Mouse (Mus musculus): ENCODE data around the gene Pip4k2b. TPM values are rescaled to one million over a fixed set of nuclear protein-coding genes. Genes with fewer than 3 reads are reported as not detected.
"Not testable (repeated sequence)": the region's sequence is repeated elsewhere in the genome, so short reads cannot be mapped to it uniquely, and the experiment has no call there.

The Pip4k2b gene
- polyA plus RNA-seq, 1 experiment from 2014 or later, result 1.1 TPM

DNA sequence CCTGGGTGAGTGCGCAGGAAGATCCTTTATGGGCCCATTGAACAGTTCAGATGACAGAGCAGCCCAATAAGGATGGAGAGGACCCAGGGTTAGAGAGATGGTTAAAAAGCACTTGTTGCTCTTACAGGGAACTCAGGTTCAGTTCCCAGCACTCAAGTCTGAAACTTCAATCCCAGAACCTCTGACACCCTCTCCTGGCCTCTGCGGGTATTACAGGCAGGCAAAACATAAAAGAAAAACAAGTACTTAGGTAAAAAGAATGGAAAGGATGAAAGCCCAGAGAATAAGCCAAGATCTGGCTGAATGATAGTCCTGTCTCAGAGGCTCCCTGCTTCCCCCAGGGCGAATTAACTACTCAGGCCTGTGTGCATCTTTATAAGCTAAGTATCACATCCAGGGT is 5.3 kb downstream of the Pip4k2b start:
- Histone ChIP-seq H3K27me3 (ENCODE audit: control insufficient read depth, insufficient read depth, low read length) (no peaks in the 10 kb centered on the region), H3K4me1 (ENCODE audit: control insufficient read depth in 2 of 2, insufficient read depth in 2 of 2, low read length in 2 of 2) (peaks cover 12 to 17% of the 10 kb centered on the region in 2 experiments), H3K27ac (replicated peaks in 1 of 2; ENCODE audit: control insufficient read depth in 1 of 2, insufficient read depth in 1 of 2, low read depth in 2 of 2, low read length in 2 of 2) (no peak overlapping the region), H3K9ac (ENCODE audit: low read length) (no peak overlapping the region), H3K4me3 (ENCODE audit: control insufficient read depth in 1 of 2, insufficient read depth in 1 of 2, low read depth in 1 of 2, low read length in 2 of 2) (no peak overlapping the region), H3K36me3 (ENCODE audit: control insufficient read depth, insufficient read depth, low read length) (no peaks in the 10 kb centered on the region), H3K9me3 (ENCODE audit: control insufficient read depth, low read length) (no peaks in the 10 kb centered on the region), H3K4me2 (ENCODE audit: low read length) (no peak overlapping the region)
- WGBS, result 90% methylated on average over 3 of the region's 3 CpGs
- ATAC-seq (ENCODE audit: insufficient number of reproducible peaks, insufficient read depth, low FRiP score, low read depth), result no peak

DNA sequence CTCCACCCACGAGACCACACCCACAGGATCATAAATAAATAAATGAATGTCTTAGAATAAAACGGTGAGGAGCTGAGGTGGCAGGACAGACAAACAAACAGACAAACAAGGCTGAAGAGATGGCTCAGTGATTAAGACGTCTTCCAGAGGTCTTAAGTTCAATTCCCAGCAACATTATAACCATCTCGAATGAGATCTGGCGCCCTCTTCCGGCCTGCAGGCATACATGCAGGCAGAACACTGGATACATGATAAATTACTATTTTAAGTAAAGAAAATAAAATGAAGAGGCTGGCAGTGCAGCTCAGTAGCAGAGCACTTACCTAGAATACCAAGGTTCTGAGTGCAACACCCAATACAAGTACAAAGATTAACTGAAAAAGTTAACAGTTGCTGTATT is 5.8 kb downstream of the Pip4k2b start:
- ATAC-seq (ENCODE audit: insufficient number of reproducible peaks, insufficient read depth, low FRiP score, low read depth), result no peak
- H3K4me2 ChIP-seq (ENCODE audit: low read length), result no peak overlapping the region
- 63% methylated on average over 6 of the region's 6 CpGs for WGBS
- no peak overlapping the region for H3K27ac ChIP-seq (replicated peaks in 1 of 2; ENCODE audit: control insufficient read depth in 1 of 2, insufficient read depth in 1 of 2, low read depth in 2 of 2, low read length in 2 of 2)
- H3K36me3 ChIP-seq (ENCODE audit: control insufficient read depth, insufficient read depth, low read length), result no peaks in the 10 kb centered on the region
- H3K4me3 ChIP-seq (ENCODE audit: control insufficient read depth in 1 of 2, insufficient read depth in 1 of 2, low read depth in 1 of 2, low read length in 2 of 2), result no peak overlapping the region
- H3K9me3 ChIP-seq (ENCODE audit: control insufficient read depth, low read length), result no peaks in the 10 kb centered on the region
- no peak overlapping the region for H3K9ac ChIP-seq (ENCODE audit: low read length)
- peaks cover 12 to 15% of the 10 kb centered on the region in 2 experiments for H3K4me1 ChIP-seq (ENCODE audit: control insufficient read depth in 2 of 2, insufficient read depth in 2 of 2, low read length in 2 of 2)
- no peaks in the 10 kb centered on the region for H3K27me3 ChIP-seq (ENCODE audit: control insufficient read depth, insufficient read depth, low read length)

DNA sequence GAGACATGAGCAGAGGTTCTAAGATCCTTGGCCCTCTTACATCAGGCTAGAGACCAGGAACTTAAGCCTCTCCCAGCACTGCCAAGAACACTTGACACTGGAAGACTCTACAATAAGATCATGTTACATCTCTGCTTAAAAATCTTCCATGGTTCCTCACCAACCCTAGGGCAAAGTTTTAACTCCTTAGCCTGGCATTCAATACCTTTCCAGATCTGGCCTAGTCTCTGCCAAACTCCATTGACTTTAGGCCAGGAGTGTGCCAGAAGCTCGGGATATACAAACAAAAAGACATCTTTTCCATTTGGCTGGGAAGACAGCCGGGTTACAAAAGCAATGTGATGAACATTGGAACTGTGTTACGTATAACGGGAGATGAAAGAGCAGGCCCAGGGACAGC is 6.9 kb downstream of the Pip4k2b start:
- Histone ChIP-seq H3K4me3 (ENCODE audit: control insufficient read depth in 1 of 2, insufficient read depth in 1 of 2, low read depth in 1 of 2, low read length in 2 of 2) (no peak overlapping the region), H3K36me3 (ENCODE audit: control insufficient read depth, insufficient read depth, low read length) (no peaks in the 10 kb centered on the region), H3K27me3 (ENCODE audit: control insufficient read depth, insufficient read depth, low read length) (no peaks in the 10 kb centered on the region), H3K9me3 (ENCODE audit: control insufficient read depth, low read length) (no peaks in the 10 kb centered on the region), H3K4me1 (ENCODE audit: control insufficient read depth in 2 of 2, insufficient read depth in 2 of 2, low read length in 2 of 2) (peaks cover 2 to 4% of the 10 kb centered on the region in 2 experiments; a peak in 2 of 4 replicates), H3K9ac (ENCODE audit: low read length) (no peak overlapping the region), H3K27ac (replicated peaks in 1 of 2; ENCODE audit: control insufficient read depth in 1 of 2, insufficient read depth in 1 of 2, low read depth in 2 of 2, low read length in 2 of 2) (no peak overlapping the region), H3K4me2 (ENCODE audit: low read length) (no peak overlapping the region)
- no peak for ATAC-seq (ENCODE audit: insufficient number of reproducible peaks, insufficient read depth, low FRiP score, low read depth)
- WGBS, result 74% methylated on average over 4 of the region's 4 CpGs

DNA sequence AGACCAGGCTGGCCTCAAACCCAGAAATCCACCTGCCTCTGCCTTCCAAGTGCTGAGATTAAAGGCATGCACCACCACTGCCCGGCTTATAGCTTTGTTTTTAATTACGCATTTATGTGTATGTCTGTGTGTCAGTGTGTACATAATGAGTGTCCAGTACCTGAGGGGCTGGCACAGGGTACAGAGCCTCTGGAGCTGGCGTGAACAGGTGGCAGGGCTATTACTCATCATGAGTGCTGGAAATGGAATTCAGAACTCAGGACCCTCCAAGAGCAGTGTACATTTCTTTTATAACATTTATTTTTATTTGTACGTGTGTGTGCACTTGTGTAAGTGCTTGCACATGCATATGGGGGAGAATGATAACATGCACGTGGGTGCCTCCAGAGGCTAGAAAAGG is 7.9 kb downstream of the Pip4k2b start:
- Histone ChIP-seq H3K36me3 (ENCODE audit: control insufficient read depth, insufficient read depth, low read length) (peaks cover 8% of the 10 kb centered on the region), H3K27me3 (ENCODE audit: control insufficient read depth, insufficient read depth, low read length) (no peaks in the 10 kb centered on the region), H3K9me3 (ENCODE audit: control insufficient read depth, low read length) (no peaks in the 10 kb centered on the region), H3K4me1 (ENCODE audit: control insufficient read depth in 2 of 2, insufficient read depth in 2 of 2, low read length in 2 of 2) (no peaks in the 10 kb centered on the region), H3K4me2 (ENCODE audit: low read length) (no peak overlapping the region), H3K9ac (ENCODE audit: low read length) (no peak overlapping the region), H3K27ac (replicated peaks in 1 of 2; ENCODE audit: control insufficient read depth in 1 of 2, insufficient read depth in 1 of 2, low read depth in 2 of 2, low read length in 2 of 2) (no peak overlapping the region), H3K4me3 (ENCODE audit: control insufficient read depth in 1 of 2, insufficient read depth in 1 of 2, low read depth in 1 of 2, low read length in 2 of 2) (no peak overlapping the region)
- ATAC-seq (ENCODE audit: insufficient number of reproducible peaks, insufficient read depth, low FRiP score, low read depth), result no peak
- 82% methylated on average over 5 of the region's 5 CpGs for WGBS

DNA sequence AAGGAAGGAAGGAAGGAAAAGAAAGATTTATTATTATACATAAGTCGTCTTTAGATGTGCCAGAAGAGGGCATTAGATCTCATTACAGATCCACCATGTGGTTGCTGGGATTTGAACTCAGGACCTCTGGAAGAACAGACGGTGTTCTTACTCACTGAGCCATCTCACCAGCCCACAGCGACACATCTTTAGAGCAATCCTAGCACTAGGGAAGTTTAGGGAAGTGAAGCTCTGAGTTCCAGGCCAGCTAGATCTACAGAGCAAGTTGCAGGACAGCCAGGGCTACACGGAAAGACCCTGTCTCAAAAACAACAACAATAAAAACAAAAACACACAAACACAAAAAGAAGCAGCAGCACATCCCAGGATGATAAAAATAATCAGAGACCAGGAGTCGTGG is 9.7 kb downstream of the Pip4k2b start:
- not testable (repeated sequence) for ATAC-seq (ENCODE audit: insufficient number of reproducible peaks, insufficient read depth, low FRiP score, low read depth)

DNA sequence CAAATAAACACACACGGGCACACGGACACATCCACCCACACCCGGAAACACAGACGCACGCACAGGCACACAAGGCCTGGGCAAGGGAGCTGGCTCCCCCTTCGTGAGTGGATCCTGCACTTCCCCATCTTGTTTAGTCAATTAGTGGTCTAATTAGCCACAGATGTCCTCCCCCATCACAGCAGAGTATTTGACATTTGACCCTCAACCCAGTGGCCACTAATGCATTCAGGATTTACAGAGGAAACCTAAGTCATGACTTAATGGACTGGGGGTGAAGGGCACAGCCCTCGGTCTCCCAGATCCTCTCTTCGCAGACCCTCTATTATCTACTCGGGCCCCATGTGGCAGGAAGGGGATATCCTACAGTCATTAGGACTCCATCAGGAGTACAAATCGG is 10.8 kb downstream of the Pip4k2b start:
- ATAC-seq (ENCODE audit: insufficient number of reproducible peaks, insufficient read depth, low FRiP score, low read depth), result no peak
- H3K9ac ChIP-seq (ENCODE audit: low read length), result no peak overlapping the region; the same call in 1 of the 2 replicates
- H3K27me3 ChIP-seq (ENCODE audit: control insufficient read depth, insufficient read depth, low read length), result no peaks in the 10 kb centered on the region
- H3K4me2 ChIP-seq (ENCODE audit: low read length), result no peak overlapping the region
- H3K9me3 ChIP-seq (ENCODE audit: control insufficient read depth, low read length), result no peaks in the 10 kb centered on the region
- H3K4me3 ChIP-seq (ENCODE audit: control insufficient read depth in 1 of 2, insufficient read depth in 1 of 2, low read depth in 1 of 2, low read length in 2 of 2), result no peak overlapping the region
- no peak overlapping the region for H3K27ac ChIP-seq (replicated peaks in 1 of 2; ENCODE audit: control insufficient read depth in 1 of 2, insufficient read depth in 1 of 2, low read depth in 2 of 2, low read length in 2 of 2)
- no peaks in the 10 kb centered on the region for H3K4me1 ChIP-seq (ENCODE audit: control insufficient read depth in 2 of 2, insufficient read depth in 2 of 2, low read length in 2 of 2)
- peaks cover 33% of the 10 kb centered on the region for H3K36me3 ChIP-seq (ENCODE audit: control insufficient read depth, insufficient read depth, low read length)
- 53% methylated on average over 10 of the region's 10 CpGs for WGBS

More for the DNA sequence above, 9.7 kb downstream of the Pip4k2b start:
- H3K9me3 ChIP-seq (ENCODE audit: control insufficient read depth, low read length); H3K4me3 ChIP-seq (ENCODE audit: control insufficient read depth in 1 of 2, insufficient read depth in 1 of 2, low read depth in 1 of 2, low read length in 2 of 2); H3K4me1 ChIP-seq (ENCODE audit: control insufficient read depth in 2 of 2, insufficient read depth in 2 of 2, low read length in 2 of 2); H3K9ac ChIP-seq (ENCODE audit: low read length); H3K4me2 ChIP-seq (ENCODE audit: low read length); H3K27me3 ChIP-seq (ENCODE audit: control insufficient read depth, insufficient read depth, low read length); H3K27ac ChIP-seq (replicated peaks in 1 of 2; ENCODE audit: control insufficient read depth in 1 of 2, insufficient read depth in 1 of 2, low read depth in 2 of 2, low read length in 2 of 2): not testable (repeated sequence)
- 85% methylated on average over 5 of the region's 5 CpGs for WGBS
- peaks cover 23% of the 10 kb centered on the region for H3K36me3 ChIP-seq (ENCODE audit: control insufficient read depth, insufficient read depth, low read length)

DNA sequence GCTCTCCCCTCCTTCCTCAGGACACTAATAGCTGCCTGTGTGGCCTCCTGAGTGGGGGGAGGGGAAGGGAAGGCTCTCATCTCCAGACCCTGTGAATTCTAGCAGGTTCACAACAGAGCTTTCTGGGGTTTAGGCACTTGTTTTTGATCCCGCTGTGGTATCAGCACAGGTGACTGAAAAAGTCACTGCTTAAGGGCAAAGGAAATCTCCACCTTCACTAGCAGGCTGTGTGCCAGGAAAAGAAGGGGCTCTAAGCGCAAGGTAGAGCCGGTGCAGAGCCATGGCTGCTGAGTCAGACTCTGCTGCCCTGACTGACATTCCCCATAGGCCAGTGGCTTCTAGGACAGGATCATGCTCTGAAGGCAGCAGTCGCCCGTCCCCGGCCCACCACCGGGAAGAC is 15.8 kb downstream of the Pip4k2b start:
- no peak overlapping the region for H3K27ac ChIP-seq (replicated peaks in 1 of 2; ENCODE audit: control insufficient read depth in 1 of 2, insufficient read depth in 1 of 2, low read depth in 2 of 2, low read length in 2 of 2)
- no peak overlapping the region for H3K9ac ChIP-seq (ENCODE audit: low read length)
- peaks cover 77% of the 10 kb centered on the region for H3K36me3 ChIP-seq (ENCODE audit: control insufficient read depth, insufficient read depth, low read length)
- H3K4me3 ChIP-seq (ENCODE audit: control insufficient read depth in 1 of 2, insufficient read depth in 1 of 2, low read depth in 1 of 2, low read length in 2 of 2), result no peak overlapping the region
- no peaks in the 10 kb centered on the region; a peak in 1 of 4 replicates for H3K4me1 ChIP-seq (ENCODE audit: control insufficient read depth in 2 of 2, insufficient read depth in 2 of 2, low read length in 2 of 2)
- no peak overlapping the region for H3K4me2 ChIP-seq (ENCODE audit: low read length)
- H3K27me3 ChIP-seq (ENCODE audit: control insufficient read depth, insufficient read depth, low read length), result no peaks in the 10 kb centered on the region
- no peaks in the 10 kb centered on the region for H3K9me3 ChIP-seq (ENCODE audit: control insufficient read depth, low read length)
- WGBS, result 59% methylated on average over 7 of the region's 7 CpGs
- ATAC-seq (ENCODE audit: insufficient number of reproducible peaks, insufficient read depth, low FRiP score, low read depth), result no peak

DNA sequence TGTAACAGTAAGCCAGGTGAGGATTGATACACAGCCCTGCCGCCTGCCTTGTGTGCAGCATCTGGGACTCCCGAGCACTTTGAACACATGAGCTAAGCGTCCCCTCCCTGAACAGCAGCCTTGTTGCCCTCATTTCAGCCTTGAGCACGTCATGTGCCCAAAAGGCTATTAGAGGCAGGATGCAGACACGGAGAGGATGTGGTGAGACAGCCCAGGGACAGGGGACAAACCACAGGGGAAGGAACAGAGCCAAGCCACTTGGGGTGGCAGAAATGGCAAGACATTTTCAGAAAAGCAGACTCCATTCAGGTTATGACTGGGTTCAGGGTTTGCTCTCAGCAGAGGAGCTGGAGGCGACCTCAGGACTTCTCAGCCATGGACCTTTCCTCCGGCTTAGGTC is 16.2 kb downstream of the Pip4k2b start:
- no peaks in the 10 kb centered on the region for H3K27me3 ChIP-seq (ENCODE audit: control insufficient read depth, insufficient read depth, low read length)
- no peak overlapping the region for H3K4me2 ChIP-seq (ENCODE audit: low read length)
- 63% methylated on average over 7 of the region's 7 CpGs for WGBS
- ATAC-seq (ENCODE audit: insufficient number of reproducible peaks, insufficient read depth, low FRiP score, low read depth), result no peak
- no peaks in the 10 kb centered on the region for H3K9me3 ChIP-seq (ENCODE audit: control insufficient read depth, low read length)
- no peak overlapping the region for H3K4me3 ChIP-seq (ENCODE audit: control insufficient read depth in 1 of 2, insufficient read depth in 1 of 2, low read depth in 1 of 2, low read length in 2 of 2)
- H3K4me1 ChIP-seq (ENCODE audit: control insufficient read depth in 2 of 2, insufficient read depth in 2 of 2, low read length in 2 of 2), result no peaks in the 10 kb centered on the region; a peak in 1 of 4 replicates
- no peak overlapping the region for H3K9ac ChIP-seq (ENCODE audit: low read length)
- H3K27ac ChIP-seq (replicated peaks in 1 of 2; ENCODE audit: control insufficient read depth in 1 of 2, insufficient read depth in 1 of 2, low read depth in 2 of 2, low read length in 2 of 2), result no peak overlapping the region
- H3K36me3 ChIP-seq (ENCODE audit: control insufficient read depth, insufficient read depth, low read length), result peaks cover 81% of the 10 kb centered on the region

Measured in heart, embryonic 14.5 days (tissue).